Mouse (Mus musculus): ENCODE data around the gene Asphd2.
"Not testable (repeated sequence)": the region's sequence is repeated elsewhere in the genome, so short reads cannot be mapped to it uniquely, and the experiment has no call there.

Gene Asphd2

DNA sequence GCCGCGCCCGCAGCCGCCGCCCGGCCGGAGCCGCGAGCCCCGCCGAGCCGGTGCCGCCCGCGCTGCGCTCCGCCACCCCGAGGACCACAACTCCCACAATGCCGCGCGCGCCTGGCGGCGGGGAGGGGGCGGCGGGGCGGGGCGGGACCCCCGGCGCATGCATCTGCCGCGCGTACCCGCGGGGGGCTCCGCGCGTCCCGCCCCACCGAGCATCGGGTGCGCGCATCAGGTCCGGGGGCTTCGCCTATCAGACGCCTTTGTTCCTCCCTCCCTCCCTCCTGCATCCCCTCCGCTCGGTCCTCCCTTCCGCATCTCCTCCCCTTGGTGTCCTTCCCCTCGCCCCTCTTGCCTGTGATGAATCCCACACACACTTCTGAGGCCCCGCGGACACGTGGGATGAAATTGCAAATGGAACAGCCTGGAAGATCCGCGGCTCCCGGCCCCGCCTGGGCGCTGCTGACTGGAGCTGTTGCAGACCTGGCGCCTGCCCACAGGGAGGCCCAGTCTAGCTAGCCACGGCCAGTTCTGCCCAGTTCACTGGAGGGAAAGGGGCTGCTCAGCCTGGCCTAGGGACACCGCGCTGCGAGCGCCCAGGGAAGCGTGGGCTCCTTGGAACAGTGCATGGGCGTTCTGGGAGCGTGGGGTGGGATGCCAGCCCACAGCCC is at the start of gene Asphd2:
Gene Asphd2 (minus strand): TSS at position 88 of the 665 bp plus-strand sequence.
- DNase-seq, result no peak

DNA sequence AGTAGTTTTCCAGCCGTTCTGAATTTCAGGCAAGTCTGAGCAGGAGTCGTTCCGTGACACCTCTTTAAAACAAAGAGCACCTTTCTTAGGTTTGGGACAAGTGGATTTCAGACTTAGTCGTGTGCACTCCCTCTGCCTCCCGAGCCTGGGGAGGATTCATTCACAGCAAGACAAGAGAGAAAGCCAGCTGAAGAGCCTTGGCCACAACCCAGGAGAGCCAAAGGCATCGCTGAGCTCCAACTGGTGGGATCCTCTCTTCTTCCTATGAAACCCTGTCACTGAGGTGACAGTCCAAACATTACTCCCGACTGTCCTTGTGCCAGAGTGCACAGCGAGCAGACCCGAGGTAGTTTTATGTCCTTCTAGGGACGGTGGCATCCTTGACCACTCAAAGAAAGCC is 43.9 kb upstream of the Asphd2 start:
- DNase-seq, result no peak

DNA sequence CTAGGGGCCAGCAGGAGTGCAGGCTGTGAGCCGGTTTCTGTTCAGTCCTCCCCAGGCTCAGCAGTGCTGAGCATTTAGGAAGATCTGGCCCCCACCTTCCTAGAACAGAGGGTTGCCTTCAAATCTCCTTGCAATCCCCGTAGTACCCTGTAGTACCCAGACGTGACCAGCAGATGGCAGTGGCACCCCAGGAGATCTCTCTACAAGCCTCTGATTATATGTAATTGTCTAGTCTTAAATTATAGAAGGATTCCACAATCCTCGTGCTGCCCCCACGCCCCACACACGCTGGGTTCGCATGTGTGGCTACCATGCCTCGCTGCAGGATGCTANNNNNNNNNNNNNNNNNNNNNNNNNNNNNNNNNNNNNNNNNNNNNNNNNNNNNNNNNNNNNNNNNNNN is 38.3 kb upstream of the Asphd2 start:
- peak; percentile 73 for DNase-seq

DNA sequence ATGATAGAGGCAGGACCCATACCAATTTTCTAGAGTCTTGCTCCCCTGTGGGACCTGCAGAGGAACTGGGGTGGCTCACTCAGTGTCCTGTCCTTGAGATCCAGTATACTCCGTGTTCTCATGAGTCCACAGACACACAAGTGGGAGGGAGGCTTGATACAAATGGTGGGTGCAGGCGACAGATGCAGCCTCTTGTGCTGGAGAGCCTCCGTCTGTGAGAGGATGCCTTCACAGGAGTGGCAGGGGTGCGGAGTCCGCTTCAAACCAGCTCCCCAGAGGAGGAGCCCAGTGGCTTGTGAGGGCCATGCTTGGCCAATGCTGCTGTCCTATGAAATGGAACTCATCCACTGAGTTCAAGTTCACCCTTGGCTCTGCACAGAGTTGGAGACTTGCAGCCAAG is 37.4 kb upstream of the Asphd2 start:
- DNase-seq, result no peak

DNA sequence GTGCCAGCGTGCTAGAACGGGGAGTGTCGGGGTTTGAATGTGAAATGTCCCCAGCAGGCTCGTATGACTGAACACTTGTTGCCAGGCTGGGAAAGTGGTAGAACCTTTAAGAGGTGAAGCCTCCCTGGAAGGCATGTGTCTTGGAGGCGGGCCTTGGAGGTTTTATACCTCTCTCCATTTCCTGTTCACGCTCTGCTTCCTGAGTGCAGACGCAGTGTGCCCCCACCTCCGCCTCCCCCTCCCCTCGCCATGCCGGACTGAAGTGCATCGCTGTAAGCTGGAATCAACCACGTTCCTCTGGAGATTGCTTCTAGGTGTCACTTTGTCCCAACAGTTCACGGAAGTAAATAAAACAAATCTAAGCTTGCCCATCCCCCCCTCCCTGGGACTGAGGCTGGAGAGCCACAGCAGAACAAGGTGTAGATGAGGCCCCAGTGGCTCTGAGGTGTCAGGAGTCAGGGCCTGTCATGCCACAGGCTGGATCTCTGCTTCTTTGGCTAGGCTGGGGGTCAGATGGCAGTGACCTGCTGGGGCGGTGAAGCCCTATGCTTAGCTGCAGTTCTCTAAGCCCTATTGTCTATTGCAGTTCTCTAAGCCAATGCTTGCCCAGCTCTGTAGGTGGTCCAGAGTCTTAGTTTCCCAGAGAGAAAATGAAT is 36.6 kb upstream of the Asphd2 start:
- no peak for DNase-seq

DNA sequence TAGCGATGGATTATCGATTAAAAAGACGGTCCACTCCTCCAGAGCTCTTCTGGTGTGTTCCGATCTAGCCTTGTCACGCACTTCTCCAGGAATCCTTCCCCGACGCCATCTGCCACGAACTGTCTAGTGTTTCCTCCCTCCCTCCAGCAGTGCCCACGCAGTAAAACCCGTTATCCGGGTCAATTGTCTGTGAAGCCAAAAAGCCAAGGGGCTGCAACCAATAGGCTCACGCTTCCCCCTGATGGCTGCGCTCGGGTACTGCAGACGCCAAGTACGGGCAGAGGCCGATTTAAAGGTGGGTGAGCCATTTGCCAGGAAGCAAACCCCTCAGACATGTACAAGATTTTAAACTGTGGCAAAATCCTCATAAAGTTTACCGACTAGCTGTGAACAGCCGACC is 34.3 kb upstream of the Asphd2 start:
- DNase-seq, result peak; percentile 38

DNA sequence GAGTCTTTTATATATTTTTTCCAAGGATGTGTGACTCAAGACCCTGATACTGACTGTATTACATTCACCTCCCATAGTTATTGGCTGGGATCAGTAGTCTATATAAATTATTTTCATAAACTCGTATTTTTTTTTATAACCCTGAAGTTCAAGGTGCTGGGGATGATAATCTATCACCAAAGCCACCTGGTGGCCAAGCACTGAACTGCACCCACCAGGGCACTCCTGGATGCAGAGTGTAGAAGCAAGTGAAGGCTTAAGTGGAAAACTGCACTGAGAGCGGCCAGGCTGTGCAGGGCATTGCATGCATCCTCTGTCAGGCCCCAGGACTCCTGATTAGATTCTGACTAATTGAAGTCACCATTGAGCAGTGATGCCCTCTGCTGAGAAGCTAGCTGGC is 32.6 kb upstream of the Asphd2 start:
- peak; percentile 49 for DNase-seq

DNA sequence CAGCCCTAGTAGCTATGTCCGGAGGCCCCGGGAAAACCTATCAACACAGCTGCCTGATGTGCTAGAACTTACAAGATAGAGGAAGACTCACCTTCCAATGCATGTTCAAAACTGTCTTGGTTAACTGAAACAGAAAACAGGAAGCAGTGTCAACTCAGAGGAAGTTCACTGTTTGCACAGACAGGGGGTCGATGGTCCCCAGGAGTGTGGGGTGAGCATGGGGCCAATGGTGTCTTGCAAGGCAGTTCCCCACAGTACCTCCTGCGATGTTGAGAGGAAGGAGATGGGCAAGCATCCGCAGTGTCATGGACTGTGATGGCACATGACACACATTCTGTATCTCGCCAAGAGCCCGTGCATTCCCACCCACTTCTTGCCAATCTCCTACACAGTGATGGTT is 32.0 kb upstream of the Asphd2 start:
- no peak for DNase-seq

DNA sequence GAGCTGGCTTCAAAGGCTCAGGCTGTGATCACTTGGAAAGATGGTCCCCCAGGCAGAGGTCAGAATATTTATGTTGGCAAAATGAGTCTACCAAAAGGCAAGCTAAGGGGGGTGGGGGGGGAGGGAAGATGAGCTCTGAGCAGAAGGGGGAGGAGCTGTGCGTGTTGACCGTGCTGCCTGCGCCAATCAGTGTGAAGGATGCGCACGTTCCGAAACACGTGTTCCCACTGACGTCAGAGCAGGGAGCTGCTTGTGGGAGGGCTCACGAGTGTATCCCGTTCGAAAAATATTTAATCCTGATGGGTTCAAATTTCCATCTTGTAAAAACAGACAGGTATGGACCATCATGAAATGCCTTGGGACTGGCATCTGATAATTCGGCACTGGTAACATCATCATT is 24.9 kb upstream of the Asphd2 start:
- no peak for DNase-seq

DNA sequence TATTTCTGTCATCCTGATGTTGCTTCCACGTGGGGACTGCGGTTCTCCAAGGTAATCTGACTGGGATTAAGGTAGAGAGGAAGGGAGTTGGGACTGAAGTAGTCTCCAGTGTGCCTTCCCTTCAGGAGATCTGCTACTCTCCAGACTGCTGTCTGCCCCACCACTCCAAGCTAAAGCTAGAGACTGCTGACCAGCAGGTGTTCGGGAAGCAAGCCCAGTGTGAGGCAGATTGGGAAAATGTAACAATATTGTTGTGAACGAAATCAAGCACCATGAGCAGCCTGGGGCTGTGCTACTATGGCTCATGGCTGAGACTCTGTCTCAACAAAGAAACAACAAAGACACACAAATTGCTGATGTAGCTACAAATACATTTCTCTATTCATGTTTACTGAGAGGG is 23.4 kb upstream of the Asphd2 start:
- DNase-seq, result no peak

DNA sequence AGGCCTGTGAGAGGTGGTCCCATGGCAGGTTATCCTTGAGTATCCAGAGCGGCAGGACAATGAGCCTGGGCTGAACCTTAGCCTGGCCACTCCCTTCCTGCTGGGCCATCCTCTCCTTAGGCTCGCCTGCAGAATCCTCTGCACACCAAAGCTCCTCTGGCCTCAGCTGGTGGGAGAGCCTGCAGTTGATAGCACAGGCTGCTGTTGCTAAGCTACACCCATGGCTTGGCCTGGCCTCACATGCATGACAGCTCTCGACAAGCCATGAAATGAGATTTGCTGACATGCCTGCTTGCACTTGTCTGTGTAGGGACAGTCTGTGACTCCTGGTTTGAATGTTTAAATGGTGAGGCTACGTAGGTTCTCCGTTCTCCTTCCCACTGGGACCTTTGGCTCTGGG is 22.0 kb upstream of the Asphd2 start:
- DNase-seq, result no peak

DNA sequence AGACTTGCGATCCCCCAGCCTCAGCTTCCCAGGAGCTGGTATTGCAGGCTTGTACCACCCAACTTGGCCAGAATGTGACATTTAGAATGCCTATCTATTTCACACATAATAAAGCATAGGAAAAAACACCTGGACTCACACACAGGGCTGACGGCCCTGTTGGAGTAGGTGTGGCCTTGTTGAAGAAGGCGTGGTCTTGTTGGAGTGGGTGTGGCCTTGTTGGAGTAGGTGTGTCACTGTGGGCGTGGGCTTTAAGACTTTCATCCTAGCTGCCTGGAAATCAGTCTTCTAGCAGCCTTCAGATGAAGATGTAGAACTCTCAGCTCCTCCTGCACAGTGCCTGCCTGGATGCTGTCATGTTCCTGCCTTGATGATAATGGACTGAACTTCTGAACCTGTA is 18.1 kb upstream of the Asphd2 start:
- DNase-seq, result not testable (repeated sequence)

DNA sequence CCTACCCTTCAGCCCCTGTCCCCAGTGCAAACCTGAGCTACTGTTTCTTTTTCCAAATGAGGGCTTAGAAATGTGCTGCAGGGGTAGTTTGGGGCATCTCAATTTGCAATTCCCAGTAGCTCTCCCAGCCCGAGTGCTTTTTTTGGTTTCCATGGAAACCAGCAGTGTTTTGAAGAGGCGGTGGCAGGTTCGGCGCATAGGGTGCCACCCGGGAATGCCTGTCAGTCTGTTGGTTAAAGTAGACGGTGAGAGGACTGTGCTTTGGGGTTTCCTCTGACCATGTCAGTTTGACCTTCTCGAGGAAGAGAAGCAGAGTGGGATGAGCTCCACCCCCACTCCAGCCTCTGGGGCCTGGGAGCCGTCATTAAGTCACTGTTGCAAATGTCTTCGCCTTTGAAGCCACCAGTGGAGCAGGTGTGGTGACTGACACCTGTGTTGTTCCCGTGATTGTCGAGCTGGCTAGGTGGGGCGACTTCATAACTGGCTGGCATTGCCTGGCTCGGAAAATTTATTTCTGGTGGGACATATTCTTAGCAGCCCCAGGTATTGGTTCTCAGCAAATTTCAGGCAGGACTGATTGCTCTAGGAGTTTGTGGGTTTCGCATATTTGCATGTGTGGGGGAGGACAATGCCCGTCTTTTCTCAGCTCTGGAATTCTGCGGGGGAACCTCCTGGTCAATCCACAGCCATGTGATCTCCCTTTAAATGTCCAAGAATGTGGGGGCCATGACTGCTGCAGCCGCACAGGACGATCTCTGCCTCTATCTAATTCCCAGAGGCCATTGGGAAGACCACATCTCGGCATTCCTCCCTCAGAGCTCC is 17.1 kb upstream of the Asphd2 start:
- no peak for DNase-seq

DNA sequence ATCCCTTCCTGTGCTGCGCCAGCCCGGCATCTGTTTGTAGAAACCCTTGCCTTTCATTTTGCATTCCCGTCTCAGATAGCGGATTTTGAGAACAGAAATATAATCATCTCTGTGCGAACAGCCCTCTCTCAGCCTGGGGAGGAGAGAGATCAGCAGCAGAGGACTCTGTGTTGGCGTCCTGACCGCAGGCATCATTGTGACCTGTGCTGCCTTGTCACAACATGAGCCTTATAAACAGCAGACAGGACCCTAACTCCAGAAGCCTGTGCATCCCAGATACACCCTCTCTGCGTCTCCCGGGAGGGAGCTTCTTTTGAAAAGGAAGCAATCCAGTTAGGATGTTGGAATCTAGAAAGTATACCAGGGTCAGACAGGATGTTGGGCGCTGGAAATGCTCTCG is 16.4 kb upstream of the Asphd2 start:
- DNase-seq, result no peak

DNA sequence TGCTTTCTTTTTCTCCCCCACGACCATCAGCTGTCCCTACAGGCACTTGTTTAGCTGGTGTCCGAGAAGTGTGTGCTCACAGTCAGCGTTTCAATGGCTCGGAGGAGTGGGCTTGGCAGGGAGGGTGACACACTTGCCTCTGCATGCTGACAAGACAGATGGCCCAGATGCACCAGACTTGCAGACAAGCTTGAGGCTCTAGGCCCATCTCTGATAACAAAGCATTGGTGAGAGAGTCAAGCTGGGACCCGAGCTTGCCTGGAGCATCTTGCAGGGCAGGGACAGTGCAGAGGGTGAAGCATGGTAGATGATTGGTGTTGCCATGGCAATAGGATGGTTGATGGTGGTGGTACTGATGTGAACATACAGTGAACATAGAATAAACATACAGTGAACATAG is 14.6 kb upstream of the Asphd2 start:
- no peak for DNase-seq

DNA sequence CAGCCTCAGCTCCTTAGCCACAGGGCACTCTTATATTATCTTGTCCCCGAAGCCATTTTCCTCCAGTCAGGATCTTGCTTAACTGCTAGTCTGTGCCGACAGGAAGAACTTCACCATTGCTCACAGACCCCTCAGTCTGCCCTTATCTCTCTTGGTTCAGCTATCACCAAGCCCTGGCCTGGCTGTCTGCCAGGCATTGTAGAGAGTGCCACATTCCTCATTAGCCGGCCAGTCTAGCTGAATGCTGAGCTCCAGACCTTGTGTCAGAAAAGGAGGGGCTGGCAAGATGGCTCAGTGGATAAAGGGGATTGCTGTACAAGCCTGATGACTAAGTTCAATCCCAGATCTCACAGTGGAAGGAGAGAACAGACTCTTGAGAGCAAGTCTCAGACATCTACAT is 11.4 kb upstream of the Asphd2 start:
- DNase-seq, result no peak

DNA sequence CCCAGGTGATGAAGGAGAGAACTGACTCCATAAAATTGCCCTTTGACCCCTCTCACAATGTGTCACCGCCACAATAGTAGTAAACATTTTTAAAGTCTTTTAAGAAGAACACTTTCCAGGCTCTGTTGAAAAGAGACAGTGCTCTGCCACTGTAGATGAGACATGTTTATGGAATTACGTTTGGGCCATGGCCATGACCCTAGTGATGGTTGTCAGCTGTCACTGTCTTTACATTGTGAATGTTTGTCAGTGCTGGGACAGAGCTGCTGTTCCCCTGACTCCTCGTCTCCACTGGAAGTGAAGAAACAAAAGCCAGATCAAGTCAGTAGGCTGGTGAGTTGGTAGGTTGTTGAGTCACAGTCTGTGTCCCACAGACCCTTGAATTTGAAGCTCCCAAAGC is 7.8 kb upstream of the Asphd2 start:
- DNase-seq, result no peak

DNA sequence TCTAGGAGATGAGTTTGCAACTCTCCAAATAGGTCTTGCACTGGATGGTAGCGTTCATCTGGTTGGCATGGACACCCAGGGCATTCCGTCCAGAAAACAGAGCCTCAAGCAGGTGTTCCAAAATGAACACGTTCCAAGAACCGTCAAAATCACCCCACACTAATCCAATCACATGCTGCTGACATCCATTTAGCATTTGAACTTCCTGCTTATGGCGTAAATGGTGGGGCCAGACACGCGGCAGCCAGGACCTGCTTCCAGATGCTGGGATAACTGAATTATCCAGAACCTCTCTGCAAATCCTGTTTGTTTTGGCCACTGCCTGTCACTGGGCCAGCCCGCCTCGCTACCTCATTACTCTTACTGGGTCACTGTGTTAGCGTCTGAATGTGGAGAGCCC is 4.6 kb upstream of the Asphd2 start:
- DNase-seq, result no peak

DNA sequence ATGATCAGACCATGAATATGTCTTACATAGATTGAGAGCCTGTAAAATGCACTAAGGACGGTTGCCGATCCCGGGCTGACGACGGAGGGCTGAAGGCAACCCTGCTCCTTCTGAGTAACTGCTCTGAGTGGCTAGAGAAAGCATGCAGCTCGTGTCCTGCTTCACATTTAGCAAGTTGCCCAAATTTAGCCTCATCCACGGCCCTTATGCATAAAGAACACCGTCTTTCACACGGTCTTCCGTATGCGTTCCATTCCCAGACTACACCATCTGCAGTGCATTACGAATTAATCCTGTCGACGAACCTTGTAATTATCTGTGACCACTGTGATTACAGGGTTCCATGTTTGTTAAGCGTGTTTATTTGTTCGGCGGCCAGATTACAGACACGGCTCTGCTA is 1.4 kb upstream of the Asphd2 start:
- no peak for DNase-seq

DNA sequence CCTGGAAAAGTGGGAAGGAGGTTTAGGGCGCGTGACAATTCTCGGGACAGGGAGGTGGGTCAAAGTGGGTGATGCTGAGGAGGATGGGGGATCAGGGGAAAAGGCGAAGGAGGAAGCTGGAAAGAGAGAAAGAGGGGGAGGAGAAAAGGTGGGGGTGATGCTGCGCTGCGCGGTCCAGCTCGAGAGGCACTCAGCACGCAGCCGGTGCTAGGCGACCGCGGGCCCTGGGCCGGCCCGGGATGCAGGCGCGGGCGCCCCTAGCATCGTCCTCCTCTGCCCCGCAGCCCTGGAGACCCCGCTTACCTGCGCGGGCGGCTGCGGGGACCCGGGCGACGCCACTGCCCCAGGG is 277 bp downstream of the Asphd2 start:
- no peak for DNase-seq

DNA sequence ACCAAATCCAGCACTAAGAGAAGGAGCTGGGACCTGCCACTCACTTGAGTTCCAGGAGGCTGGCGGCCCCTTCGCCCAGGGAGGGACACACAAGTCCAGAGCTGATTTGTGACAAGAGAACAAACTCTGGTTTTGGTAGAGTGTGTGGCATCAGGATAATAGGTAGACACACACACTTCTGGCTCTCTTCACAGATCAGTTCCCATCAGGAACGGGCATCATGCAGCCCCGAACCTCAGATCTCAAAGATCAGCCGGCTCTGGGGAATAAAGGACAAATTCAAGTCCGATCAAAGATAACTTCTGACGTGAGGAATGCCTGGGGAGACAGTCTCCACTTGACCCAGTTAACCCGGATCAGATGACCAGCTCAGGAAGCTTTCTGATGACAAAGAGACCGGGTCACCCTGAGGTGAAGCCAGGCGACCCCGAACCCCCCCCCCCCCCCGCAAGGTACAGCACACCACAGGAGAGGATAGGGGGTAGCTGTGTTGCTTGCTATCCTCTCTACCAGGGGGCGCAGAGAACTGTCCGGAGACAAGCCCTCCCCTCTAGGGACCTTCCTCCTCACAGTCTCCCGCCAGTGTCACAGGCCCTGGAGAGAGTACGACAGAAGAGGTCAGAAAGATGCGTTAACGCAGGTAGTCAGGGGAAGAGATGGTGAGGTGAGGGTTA is 788 bp downstream of the Asphd2 start:
- DNase-seq, result no peak

DNA sequence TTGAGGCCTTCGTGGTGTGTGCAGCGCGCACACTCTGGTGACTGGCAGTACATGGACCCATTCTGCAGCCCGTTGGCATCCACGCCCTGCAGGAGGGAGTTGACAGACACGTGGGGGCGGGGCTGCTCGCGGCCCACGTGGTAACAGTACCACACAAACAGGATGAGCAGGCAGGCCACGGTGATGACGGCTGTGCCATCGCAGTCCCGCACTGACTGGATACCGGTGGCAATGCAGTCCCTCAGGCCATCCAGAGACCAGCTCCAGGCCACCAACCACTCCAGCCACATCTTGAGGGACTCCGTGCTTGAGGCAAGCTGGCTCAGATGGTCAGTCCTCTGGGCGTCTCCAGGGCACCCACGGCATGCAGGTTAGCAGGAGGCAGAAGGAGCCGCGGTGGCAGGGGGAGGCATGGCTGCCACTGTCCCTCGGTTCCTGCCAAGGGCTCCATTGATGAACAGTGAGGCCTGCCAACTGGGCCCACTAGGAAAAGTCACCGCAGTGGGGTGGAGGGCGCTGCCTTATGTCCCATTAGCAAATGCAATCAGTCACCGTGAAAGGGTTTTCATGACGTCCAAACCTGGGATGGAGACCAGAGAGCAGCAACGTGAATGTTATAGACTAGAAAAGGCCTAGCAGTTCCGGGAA is 2.9 kb downstream of the Asphd2 start:
- DNase-seq, result no peak

DNA sequence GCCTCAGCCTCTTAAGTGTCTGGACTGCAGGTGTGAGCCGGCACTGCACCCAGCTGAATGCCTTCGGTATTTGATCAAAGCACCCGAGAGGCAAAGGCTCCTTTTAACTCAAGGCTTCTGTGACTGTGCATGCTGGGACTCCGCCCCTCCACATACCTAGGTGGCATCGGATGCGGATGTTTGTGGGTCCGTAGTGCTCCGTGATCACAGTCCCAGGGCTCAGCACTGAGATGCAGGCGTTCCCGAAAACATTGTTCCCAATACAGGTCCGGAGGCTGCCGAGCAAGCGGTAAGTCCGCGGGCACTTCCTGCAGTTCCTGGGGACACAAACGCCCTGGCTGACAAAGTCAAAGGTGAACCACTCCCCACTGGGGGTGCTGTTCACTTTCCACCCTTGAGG is 3.7 kb downstream of the Asphd2 start:
- no peak for DNase-seq
